Mouse (Mus musculus): Measurements from ENCODE around the gene Zfand2a.

DNA sequence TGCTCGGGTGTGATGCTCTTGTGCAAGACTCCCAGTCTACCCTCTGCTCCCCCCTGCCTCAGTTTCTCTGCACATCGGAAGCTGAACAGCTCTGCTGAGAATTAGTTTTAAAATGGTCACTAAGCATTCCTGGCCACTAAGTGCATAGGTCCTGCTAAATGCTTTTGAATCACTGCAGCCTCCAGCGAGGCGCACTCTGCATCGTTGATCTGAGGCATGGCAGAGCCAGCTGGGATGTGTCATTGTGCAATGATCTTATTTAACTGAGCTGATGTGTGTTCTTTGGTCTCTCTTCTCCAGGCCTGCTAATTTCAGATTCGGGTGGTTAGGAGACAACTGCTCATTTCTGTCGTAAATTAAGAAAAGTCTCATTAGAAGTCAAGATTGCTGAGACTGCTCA is 44.5 kb upstream of the Zfand2a start:
- no peak for TF ChIP-seq POLR2A (IDR thresholded peaks at IDR 0.05; ENCODE audit: low read depth, low read length)
- no peak for TF ChIP-seq CTCF (IDR thresholded peaks at IDR 0.05; ENCODE audit: extremely low read depth, insufficient read length, insufficient replicate concordance, low read depth, low read length)

Measured in small intestine, adult 2 months (tissue).